Mouse (Mus musculus): ENCODE results near the gene Vmn1r117. TPM values are rescaled to one million over a fixed set of nuclear protein-coding genes. Genes with fewer than 3 reads are reported as not detected.
"Not testable (repeated sequence)": the region's sequence is repeated elsewhere in the genome, so short reads cannot be mapped to it uniquely, and the experiment has no call there.

Vmn1r117 gene
- polyA plus RNA-seq (2012; ENCODE audit: insufficient read depth, insufficient read length, low replicate concordance, missing spikeins), result not detected in 2 replicates

- H3K4me1 ChIP-seq (ENCODE audit: control insufficient read depth, insufficient read depth, low read length), result not testable (repeated sequence)
Observed at GRCm38 (mm10) chr7:20884021-20884420, at the start of gene Vmn1r117. Gene Vmn1r117 (minus strand): TSS chr7:20884121.

GRCm38 (mm10) chr7:20912247-20912646, 28.3 kb upstream of the Vmn1r117 start, which contains the start of gene Vmn1r118:
Gene Vmn1r118 (minus strand): TSS chr7:20912347.
- not testable (repeated sequence) for H3K27ac ChIP-seq (ENCODE audit: insufficient read depth, low read depth, low read length); H3K4me1 ChIP-seq (ENCODE audit: control insufficient read depth, insufficient read depth, low read length); H3K4me3 ChIP-seq (ENCODE audit: insufficient read depth, low read depth, low read length)
- no CpG with 5 or more reads among the region's 2 CpGs for WGBS

More at GRCm38 (mm10) chr7:20884021-20884420, at the start of gene Vmn1r117:
- H3K27ac ChIP-seq (ENCODE audit: insufficient read depth, low read depth, low read length); H3K4me3 ChIP-seq (ENCODE audit: insufficient read depth, low read depth, low read length): not testable (repeated sequence)
- no CpG with 5 or more reads among the region's 2 CpGs for WGBS

- not testable (repeated sequence) for H3K4me3 ChIP-seq (ENCODE audit: insufficient read depth, low read depth, low read length); H3K4me1 ChIP-seq (ENCODE audit: control insufficient read depth, insufficient read depth, low read length); H3K27ac ChIP-seq (ENCODE audit: insufficient read depth, low read depth, low read length)
- 47% methylated on average over 3 of the region's 3 CpGs for WGBS
Observed at GRCm38 (mm10) chr7:20871956-20872355, 12.0 kb downstream of the Vmn1r117 start, which contains the start of gene Vmn1r116. Gene Vmn1r116 (plus strand): TSS chr7:20872256.

- not testable (repeated sequence) for H3K4me3 ChIP-seq (ENCODE audit: insufficient read depth, low read depth, low read length); H3K27ac ChIP-seq (ENCODE audit: insufficient read depth, low read depth, low read length); H3K4me1 ChIP-seq (ENCODE audit: control insufficient read depth, insufficient read depth, low read length)
- 93% methylated on average over 1 of the region's 3 CpGs for WGBS
Observed at GRCm38 (mm10) chr7:20844885-20845284, 39.0 kb downstream of the Vmn1r117 start, which contains the start of gene Vmn1r115. Gene Vmn1r115 (minus strand): TSS chr7:20844985.

Other genes with a start within 250 kb of the Vmn1r117 start
- not detected in 2 replicates for gene Vmn1r107, start 215.2 kb downstream of the Vmn1r117 start, polyA plus RNA-seq (2012; ENCODE audit: insufficient read depth, insufficient read length, low replicate concordance, missing spikeins)
- not detected in 2 replicates for gene Vmn1r111, start 180.9 kb downstream of the Vmn1r117 start, polyA plus RNA-seq (2012; ENCODE audit: insufficient read depth, insufficient read length, low replicate concordance, missing spikeins)
- not detected in 2 replicates for gene Gm10668, start 153.5 kb downstream of the Vmn1r117 start, polyA plus RNA-seq (2012; ENCODE audit: insufficient read depth, insufficient read length, low replicate concordance, missing spikeins)
- not detected in 2 replicates for gene Vmn1r112, start 112.9 kb downstream of the Vmn1r117 start, polyA plus RNA-seq (2012; ENCODE audit: insufficient read depth, insufficient read length, low replicate concordance, missing spikeins)
- gene Vmn1r113, start 96.8 kb downstream of the Vmn1r117 start, polyA plus RNA-seq (2012; ENCODE audit: insufficient read depth, insufficient read length, low replicate concordance, missing spikeins), result not detected in 2 replicates
- gene Vmn1r114, start 71.9 kb downstream of the Vmn1r117 start, polyA plus RNA-seq (2012; ENCODE audit: insufficient read depth, insufficient read length, low replicate concordance, missing spikeins), result not detected in 2 replicates
- gene Vmn1r115, start 39.1 kb downstream of the Vmn1r117 start, polyA plus RNA-seq (2012; ENCODE audit: insufficient read depth, insufficient read length, low replicate concordance, missing spikeins), result not detected in 2 replicates
- not detected in 2 replicates for gene Vmn1r116, start 11.9 kb downstream of the Vmn1r117 start, polyA plus RNA-seq (2012; ENCODE audit: insufficient read depth, insufficient read length, low replicate concordance, missing spikeins)
- not detected in 2 replicates for gene Vmn1r118, start 28.2 kb upstream of the Vmn1r117 start, polyA plus RNA-seq (2012; ENCODE audit: insufficient read depth, insufficient read length, low replicate concordance, missing spikeins)
- not detected in 2 replicates for gene Vmn1r119, start 128.3 kb upstream of the Vmn1r117 start, polyA plus RNA-seq (2012; ENCODE audit: insufficient read depth, insufficient read length, low replicate concordance, missing spikeins)
- not detected in 2 replicates for gene Vmn1r120, start 169.7 kb upstream of the Vmn1r117 start, polyA plus RNA-seq (2012; ENCODE audit: insufficient read depth, insufficient read length, low replicate concordance, missing spikeins)
- not detected in 2 replicates for gene Vmn1r121, start 214.4 kb upstream of the Vmn1r117 start, polyA plus RNA-seq (2012; ENCODE audit: insufficient read depth, insufficient read length, low replicate concordance, missing spikeins)

Measured in olfactory bulb, adult 2 months (tissue).